Mouse (Mus musculus) liver, embryonic 13.5 days (tissue): ENCODE results near the gene Pnpla8. TPM values are rescaled to one million over a fixed set of nuclear protein-coding genes. Genes with fewer than 3 reads are reported as not detected.

Experiments used
- ATAC-seq: fragments of 200-750 bp; cut with Nextera tagmentation; 2 replicates; pipeline ENCODE4 v1.8.0; 2017; ENCODE audit warnings: low read depth, mild to moderate bottlenecking, moderate number of reproducible peaks, moderate library complexity
- DNase-seq: peaks from one replicate; pipeline ENCODE4 v3.0.0; 2022
- H3K27ac ChIP-seq: fragments of 300-500 bp; sonication (generic); 2 replicates; pipeline ENCODE4 v1.5.1; 2015; ENCODE audit warnings: moderate library complexity, mild to moderate bottlenecking, inconsistent platforms
- H3K27me3 ChIP-seq: fragments of 300-500 bp; sonication (generic); 2 replicates; pipeline ENCODE4 v1.6.1; 2015; ENCODE audit warnings: mild to moderate bottlenecking, inconsistent platforms
- H3K36me3 ChIP-seq: fragments of 300-500 bp; sonication (generic); 2 replicates; pipeline ENCODE4 v1.6.1; 2015; ENCODE audit warnings: mild to moderate bottlenecking, inconsistent platforms
- H3K4me1 ChIP-seq: fragments of 300-500 bp; sonication (generic); replicated peaks from 2 replicates; pipeline ENCODE4 v1.6.1; 2015; ENCODE audit warnings: inconsistent platforms
- H3K4me2 ChIP-seq: fragments of 300-500 bp; sonication (generic); 2 replicates; pipeline ENCODE4 v1.6.1; 2015; ENCODE audit warnings: inconsistent platforms, mild to moderate bottlenecking, moderate library complexity
- H3K4me3 ChIP-seq: fragments of 300-500 bp; sonication (generic); replicated peaks from 2 replicates; pipeline ENCODE4 v1.5.1; 2015; ENCODE audit warnings: mild to moderate bottlenecking, inconsistent platforms
- H3K9ac ChIP-seq: fragments of 300-500 bp; sonication (generic); 2 replicates; pipeline ENCODE4 v1.6.1; 2015; ENCODE audit warnings: mild to moderate bottlenecking, inconsistent platforms
- H3K9me3 ChIP-seq: fragments of 300-500 bp; sonication (generic); replicated peaks from 2 replicates; pipeline ENCODE4 v1.6.1; 2016; ENCODE audit warnings: inconsistent platforms
- WGBS: fragments of 180-500 bp; shearing (Covaris S2); methylation state at CpG from one replicate; pipeline ENCODE4 v1.1.7; 2015; ENCODE audit not compliant: insufficient replicate concordance; 5-methylcytosine and 5-hydroxymethylcytosine counted together
- polyA plus RNA-seq: library from polyadenylated mRNA; unstranded; fragments of >200 nt; fragmentation: Nextera tagmentation; extraction: Ambion mirVana; gene quantifications from 2 replicates; pipeline ENCODE4 v1.2.1, GENCODE M21; 2015

Gene Pnpla8
- polyA plus RNA-seq, 1 experiment from 2014 or later, result 22.5 TPM

- H3K9ac ChIP-seq, result no peak overlapping the region
- H3K27ac ChIP-seq, result no peak overlapping the region
- peaks cover 35% of the 10 kb centered on the region for H3K27me3 ChIP-seq
- H3K36me3 ChIP-seq, result no peaks in the 10 kb centered on the region
- H3K4me1 ChIP-seq, result no peaks in the 10 kb centered on the region
- no peak for DNase-seq
- 51% methylated on average over 3 of the region's 3 CpGs for WGBS
- no peak overlapping the region for H3K4me2 ChIP-seq
- no peak overlapping the region for H3K4me3 ChIP-seq
- ATAC-seq, result no peak
- H3K9me3 ChIP-seq, result no peaks in the 10 kb centered on the region
Observed at GRCm38 (mm10) chr12:44223044-44223443, 1.9 kb downstream of the Pnpla8 start.

GRCm38 (mm10) chr12:44224650-44225049 lies 3.5 kb downstream of the Pnpla8 start:
- Histone ChIP-seq H3K27me3 (peaks cover 35% of the 10 kb centered on the region), H3K9ac (no peak overlapping the region), H3K27ac (no peak overlapping the region), H3K9me3 (no peaks in the 10 kb centered on the region), H3K4me2 (no peak overlapping the region), H3K4me3 (no peak overlapping the region), H3K36me3 (no peaks in the 10 kb centered on the region), H3K4me1 (no peaks in the 10 kb centered on the region)
- ATAC-seq, result no peak
- no peak for DNase-seq
- WGBS, result 31% methylated on average over 3 of the region's 3 CpGs

- ATAC-seq (no peak), DNase-seq (no peak)
- no peaks in the 10 kb centered on the region for H3K27me3 ChIP-seq
- H3K9me3 ChIP-seq, result no peaks in the 10 kb centered on the region
- WGBS, result 62% methylated on average over 7 of the region's 7 CpGs
- no peaks in the 10 kb centered on the region for H3K36me3 ChIP-seq
- H3K4me1 ChIP-seq, result no peaks in the 10 kb centered on the region
- no peak overlapping the region for H3K4me2 ChIP-seq
- H3K4me3 ChIP-seq, result no peak overlapping the region
- no peak overlapping the region for H3K9ac ChIP-seq
- no peak overlapping the region for H3K27ac ChIP-seq
Observed at GRCm38 (mm10) chr12:44241090-44241489, 19.9 kb downstream of the Pnpla8 start.

DNA sequence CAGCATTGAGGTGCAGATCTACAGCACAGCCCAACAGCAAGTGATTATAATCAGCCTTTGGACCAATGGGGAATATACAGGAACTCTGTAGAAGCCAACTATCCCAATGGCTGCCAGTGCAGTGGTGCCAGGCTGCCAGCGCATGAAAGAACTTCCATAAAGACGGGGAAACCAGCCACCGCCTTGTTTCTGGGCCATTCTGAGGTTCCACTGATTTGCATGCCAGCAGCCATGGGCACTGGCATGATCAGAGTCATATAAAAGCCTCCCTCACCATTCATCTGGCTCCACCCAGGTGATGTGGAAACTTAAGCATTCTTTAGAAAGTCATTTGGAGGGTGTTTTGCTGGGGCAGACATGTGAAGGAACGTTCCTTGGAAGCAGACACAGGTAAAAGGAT lies 21.2 kb downstream of the Pnpla8 start:
- DNase-seq (no peak), ATAC-seq (no peak)
- H3K27me3 ChIP-seq, result no peaks in the 10 kb centered on the region
- 68% methylated on average over 4 of the region's 4 CpGs for WGBS
- H3K4me3 ChIP-seq, result no peak overlapping the region
- no peaks in the 10 kb centered on the region for H3K36me3 ChIP-seq
- no peaks in the 10 kb centered on the region for H3K4me1 ChIP-seq
- H3K27ac ChIP-seq, result no peak overlapping the region
- H3K4me2 ChIP-seq, result no peak overlapping the region
- no peak overlapping the region for H3K9ac ChIP-seq
- H3K9me3 ChIP-seq, result no peaks in the 10 kb centered on the region

DNA sequence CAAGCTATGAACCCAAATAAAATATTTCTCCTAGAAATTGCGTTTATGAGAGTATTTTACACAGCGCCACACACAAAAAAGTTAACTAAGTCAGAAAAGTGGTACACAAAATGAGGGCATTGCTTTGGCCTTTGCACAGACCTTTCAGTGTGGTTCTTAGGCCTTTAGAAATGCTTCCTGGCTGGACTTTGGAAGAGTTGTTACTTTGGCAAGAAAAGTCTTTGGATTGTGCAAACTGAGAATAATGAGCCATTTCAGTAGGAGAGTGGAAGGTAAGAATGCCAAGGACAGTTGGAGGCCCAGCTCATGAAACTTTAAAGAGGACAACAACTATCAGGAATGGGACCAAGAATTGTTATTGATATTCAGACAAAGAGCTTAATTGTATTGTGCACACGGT lies 24.6 kb downstream of the Pnpla8 start:
- Histone ChIP-seq H3K4me1 (no peaks in the 10 kb centered on the region), H3K27ac (no peak overlapping the region), H3K9me3 (no peaks in the 10 kb centered on the region), H3K27me3 (no peaks in the 10 kb centered on the region), H3K4me2 (no peak overlapping the region), H3K9ac (no peak overlapping the region), H3K36me3 (no peaks in the 10 kb centered on the region), H3K4me3 (no peak overlapping the region)
- ATAC-seq, result no peak
- WGBS, result 71% methylated on average over 3 of the region's 3 CpGs
- DNase-seq, result no peak

- Histone ChIP-seq H3K4me2 (no peak overlapping the region), H3K4me1 (no peaks in the 10 kb centered on the region), H3K27ac (no peak overlapping the region), H3K9me3 (no peaks in the 10 kb centered on the region), H3K27me3 (no peaks in the 10 kb centered on the region), H3K9ac (no peak overlapping the region), H3K4me3 (no peak overlapping the region), H3K36me3 (no peaks in the 10 kb centered on the region)
- 54% methylated on average over 9 of the region's 9 CpGs for WGBS
- ATAC-seq, result no peak
- no peak for DNase-seq
Observed at GRCm38 (mm10) chr12:44248309-44248977, 27.3 kb downstream of the Pnpla8 start.

GRCm38 (mm10) chr12:44262612-44263011 lies 41.4 kb downstream of the Pnpla8 start:
- Histone ChIP-seq H3K4me1 (peaks cover under 1% of the 10 kb centered on the region; the same call in 1 of the 2 replicates), H3K36me3 (no peaks in the 10 kb centered on the region), H3K27ac (no peak overlapping the region), H3K9ac (no peak overlapping the region), H3K4me3 (no peak overlapping the region), H3K27me3 (no peaks in the 10 kb centered on the region), H3K4me2 (no peak overlapping the region), H3K9me3 (no peaks in the 10 kb centered on the region)
- DNase-seq, result no peak
- no peak for ATAC-seq

DNA sequence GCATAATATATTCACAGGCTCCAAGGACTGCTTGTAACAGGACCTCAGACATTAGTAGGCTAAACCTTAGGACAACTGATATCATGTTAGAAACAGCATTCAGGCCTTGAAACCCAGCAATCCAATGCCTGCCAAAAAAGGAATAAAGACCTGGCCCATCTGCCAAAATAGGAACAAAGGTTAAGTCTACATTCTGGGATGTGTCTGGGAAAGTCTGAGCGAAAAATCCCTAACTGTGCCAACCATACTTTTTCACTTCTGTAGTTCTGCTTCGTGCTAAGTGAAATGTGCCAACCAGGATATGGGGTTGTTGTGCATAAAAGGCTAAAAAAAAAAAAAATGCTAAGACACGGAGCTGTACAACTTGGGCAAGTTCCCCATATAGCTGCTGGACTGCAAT lies 44.5 kb downstream of the Pnpla8 start:
- WGBS, result 63% methylated on average over 3 of the region's 3 CpGs
- no peaks in the 10 kb centered on the region for H3K9me3 ChIP-seq
- H3K4me2 ChIP-seq, result no peak overlapping the region
- ATAC-seq (no peak), DNase-seq (no peak)
- no peak overlapping the region for H3K27ac ChIP-seq
- no peak overlapping the region for H3K4me3 ChIP-seq
- H3K4me1 ChIP-seq, result peaks cover 14% of the 10 kb centered on the region
- no peaks in the 10 kb centered on the region for H3K36me3 ChIP-seq
- no peak overlapping the region for H3K9ac ChIP-seq
- no peaks in the 10 kb centered on the region for H3K27me3 ChIP-seq

- no peak for DNase-seq
- Histone ChIP-seq H3K27ac (no peak overlapping the region), H3K36me3 (no peaks in the 10 kb centered on the region), H3K4me3 (no peak overlapping the region), H3K4me1 (peaks cover 14% of the 10 kb centered on the region), H3K4me2 (no peak overlapping the region), H3K27me3 (no peaks in the 10 kb centered on the region), H3K9me3 (no peaks in the 10 kb centered on the region), H3K9ac (no peak overlapping the region)
- no peak for ATAC-seq
- WGBS, result 77% methylated on average over 2 of the region's 2 CpGs
Observed at GRCm38 (mm10) chr12:44267196-44267595, 46.0 kb downstream of the Pnpla8 start.

DNA sequence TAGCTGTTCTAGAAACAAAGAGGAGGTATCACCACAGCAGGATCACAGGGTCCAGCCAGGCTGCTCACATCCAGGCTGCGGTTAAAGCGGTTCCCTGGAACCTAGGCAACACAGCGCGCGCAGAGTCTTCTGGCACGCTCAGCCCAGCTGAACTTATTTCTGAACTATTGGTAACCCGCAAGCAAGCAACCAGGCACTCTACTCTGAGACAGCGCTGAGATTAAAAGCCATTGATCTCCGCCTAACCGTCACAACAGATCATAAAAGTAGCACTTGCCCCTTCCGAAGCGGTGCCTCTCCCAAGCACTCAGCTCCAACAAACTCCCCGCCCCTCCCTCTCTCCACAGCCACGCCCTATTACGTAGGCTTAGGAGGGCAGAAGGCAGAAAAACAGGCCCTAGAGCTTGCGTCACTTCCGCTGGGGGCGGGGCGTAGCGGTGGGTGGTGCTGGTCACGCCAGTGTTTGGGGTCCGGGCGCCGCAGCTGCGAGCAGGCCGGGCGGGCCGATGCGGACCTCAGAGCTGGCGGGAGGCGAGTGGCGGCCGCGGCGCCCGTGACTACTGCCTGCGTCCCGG lies 47.6 kb downstream of the Pnpla8 start:
- peak; percentile 98 for DNase-seq
- H3K4me3 ChIP-seq, result peak overlapping the region; percentile 91
- H3K4me2 ChIP-seq, result peak overlapping the region; percentile 72
- peak; percentile 95 for ATAC-seq
- under 1% methylated on average over 37 of the region's 38 CpGs for WGBS
- H3K27me3 ChIP-seq, result no peaks in the 10 kb centered on the region
- peak overlapping the region; percentile 98 for H3K27ac ChIP-seq
- peaks cover 14% of the 10 kb centered on the region for H3K4me1 ChIP-seq
- no peaks in the 10 kb centered on the region for H3K9me3 ChIP-seq
- peak overlapping the region; percentile 91 for H3K9ac ChIP-seq
- H3K36me3 ChIP-seq, result no peaks in the 10 kb centered on the region

DNA sequence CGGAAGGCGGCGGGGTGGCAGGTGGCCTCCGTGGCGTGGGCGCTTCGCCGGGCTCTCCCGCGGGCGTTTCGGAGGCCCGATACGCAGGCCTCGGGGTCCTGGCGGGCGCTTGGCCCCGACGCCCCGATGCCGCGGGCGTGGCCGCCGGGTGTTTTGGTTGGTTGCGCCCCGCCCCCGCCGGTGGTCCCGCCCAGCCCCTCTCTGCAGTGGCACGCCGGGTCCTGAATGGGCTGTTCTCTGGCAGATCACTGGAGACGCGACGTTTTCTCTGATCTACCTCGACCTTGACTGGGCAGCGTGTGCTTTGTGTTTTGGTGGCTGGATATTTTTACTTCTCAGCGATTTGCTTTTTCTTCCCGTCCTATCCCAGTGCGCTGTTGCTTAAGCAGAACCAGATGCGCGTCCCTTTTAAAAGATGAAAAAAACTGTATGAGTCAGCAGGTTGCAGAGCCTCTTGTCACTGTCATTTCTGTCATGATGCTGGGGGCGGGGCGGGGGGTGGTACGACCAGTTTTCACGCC lies 48.2 kb downstream of the Pnpla8 start:
- H3K36me3 ChIP-seq, result no peaks in the 10 kb centered on the region
- ATAC-seq, result peak; percentile 84
- peak overlapping the region; percentile 98 for H3K27ac ChIP-seq
- no peaks in the 10 kb centered on the region for H3K27me3 ChIP-seq
- H3K4me2 ChIP-seq, result peak overlapping the region; percentile 72
- WGBS, result 1% methylated on average over 46 of the region's 46 CpGs
- H3K4me3 ChIP-seq, result peak overlapping the region; percentile 91
- peak overlapping the region; percentile 91 for H3K9ac ChIP-seq
- H3K9me3 ChIP-seq, result no peaks in the 10 kb centered on the region
- peaks cover 18% of the 10 kb centered on the region for H3K4me1 ChIP-seq
- DNase-seq, result peak; percentile 70
